Mouse (Mus musculus) C2C12 (cell line): ENCODE results near the gene Cdca4. TPM values are rescaled to one million over a fixed set of nuclear protein-coding genes. Genes with fewer than 3 reads are reported as not detected.

Experiments used
- H3K27me3 ChIP-seq: one replicate; pipeline ENCODE4 v1.6.1; 2011; ENCODE audit not compliant: control insufficient read depth, insufficient read depth, insufficient read length
- H3K36me3 ChIP-seq: one replicate; pipeline ENCODE4 v1.6.1; 2011; ENCODE audit not compliant: control insufficient read depth, insufficient read depth
- H3K4me3 ChIP-seq: one replicate; pipeline ENCODE4 v1.5.1; 2011; ENCODE audit warnings: mild to moderate bottlenecking, control low read depth; ENCODE audit not compliant: poor library complexity, insufficient read depth, severe bottlenecking
- H3K79me2 ChIP-seq: one replicate; pipeline ENCODE4 v1.6.1; 2011; ENCODE audit not compliant: control insufficient read depth, insufficient read depth
- H3K79me3 ChIP-seq: one replicate; pipeline ENCODE4 v1.6.1; 2011; ENCODE audit warnings: low read depth, control low read depth
- H3ac ChIP-seq: one replicate; pipeline ENCODE3; 2011; ENCODE audit warnings: low read depth; ENCODE audit not compliant: control insufficient read depth, insufficient read length
- CEBPB ChIP-seq: IDR thresholded peaks from one replicate; pipeline ENCODE4 v1.6.1; 2011; ENCODE audit warnings: low read depth, mild to moderate bottlenecking, control low read depth, moderate library complexity
- CTCF ChIP-seq: IDR thresholded peaks from one replicate; pipeline ENCODE4 v1.5.1; 2011; ENCODE audit not compliant: control insufficient read depth, insufficient read depth, insufficient read length
- FOSL1 ChIP-seq: IDR thresholded peaks from one replicate; pipeline ENCODE4 v1.8.0; 2011; ENCODE audit warnings: mild to moderate bottlenecking, low read length; ENCODE audit not compliant: poor library complexity, insufficient read depth, severe bottlenecking
- MAX ChIP-seq: IDR thresholded peaks from one replicate; pipeline ENCODE4 v1.6.1; 2011; ENCODE audit warnings: mild to moderate bottlenecking, control low read depth
- MYOD1 ChIP-seq: IDR thresholded peaks from one replicate; pipeline ENCODE4 v1.6.1; 2011; ENCODE audit warnings: low read depth; ENCODE audit not compliant: control insufficient read depth, insufficient read length
- MYOG ChIP-seq: IDR thresholded peaks from one replicate; pipeline ENCODE4 v1.6.1; 2011; ENCODE audit not compliant: control insufficient read depth, insufficient read length; ENCODE audit errors: extremely low read depth
- USF1 ChIP-seq: IDR thresholded peaks from one replicate; pipeline ENCODE4 v1.6.1; 2011; ENCODE audit warnings: low read depth, mild to moderate bottlenecking, control low read depth, moderate library complexity
- polyA plus RNA-seq: library from polyadenylated mRNA; unstranded; fragments of >200 nt; fragmentation: generic; extraction: Trizol; gene quantifications from one replicate; pipeline ENCODE4 v1.2.1, GENCODE M21; 2012; ENCODE audit warnings: missing spikeins

Cdca4 gene
- polyA plus RNA-seq, 1 experiment: 61.9 TPM

- H3K36me3 ChIP-seq: no peaks in the 10 kb centered on the region
- H3K4me3 ChIP-seq: peak within 1 kb of the TSS; percentile 34
- H3ac ChIP-seq: peak within 1 kb of the TSS; percentile 95
- TF ChIP-seq CTCF (no peak), MAX (peak; percentile 24)
- H3K27me3 ChIP-seq: no peaks in the 10 kb centered on the region
- no peaks in the 10 kb centered on the region for H3K79me3 ChIP-seq
- peaks cover 25% of the 10 kb centered on the region for H3K79me2 ChIP-seq
These were observed 27.1 kb downstream of the Cdca4 start, which contains the start of gene Ahnak2 for GRCm38 (mm10) chr12:112801864-112802846. Gene Ahnak2, minus strand, starts transcription at chr12:112802657.

- Histone ChIP-seq H3K79me3 (no peaks in the 10 kb centered on the region), H3K27me3 (no peaks in the 10 kb centered on the region), H3K4me3 (no peak overlapping the region)
These were observed 28.7 kb downstream of the Cdca4 start for GRCm38 (mm10) chr12:112800476-112800875.

DNA sequence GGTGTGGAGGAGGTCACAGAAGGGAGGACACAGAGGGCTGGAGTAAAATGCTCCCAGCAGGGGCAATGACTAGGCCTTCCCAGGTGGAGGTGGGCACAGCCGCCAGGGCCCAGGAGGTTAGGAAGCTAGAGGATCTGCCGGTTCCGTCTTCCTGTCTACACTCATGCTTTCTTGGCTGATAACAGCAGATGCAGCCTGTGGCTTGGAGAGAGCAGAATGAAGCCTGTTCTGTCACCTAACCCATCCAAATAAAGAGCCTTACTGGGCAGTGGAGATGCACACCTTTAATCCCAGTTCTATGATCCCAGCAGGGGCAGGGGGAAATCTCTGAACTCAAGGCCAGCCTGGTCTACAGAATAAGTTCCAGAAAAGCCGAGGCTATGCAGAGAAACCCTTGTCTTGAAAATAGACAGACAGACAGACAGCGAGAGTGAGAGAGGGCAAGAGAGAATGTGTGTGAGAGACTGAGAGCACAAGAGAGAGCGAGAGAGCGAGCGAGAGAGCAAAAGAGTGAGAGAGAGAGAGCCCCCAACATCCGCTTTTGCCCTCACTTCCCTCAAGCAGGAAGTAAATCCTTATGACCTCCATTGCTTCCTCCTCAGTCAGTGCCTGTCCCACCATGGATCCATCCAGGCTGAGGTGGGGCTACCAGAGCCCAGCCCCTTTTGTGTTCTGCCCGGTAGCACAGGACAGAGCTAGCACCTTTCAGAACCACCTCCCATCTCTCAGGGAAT lies 29.8 kb downstream of the Cdca4 start:
- no peaks in the 10 kb centered on the region for H3K27me3 ChIP-seq
- no peak overlapping the region for H3K4me3 ChIP-seq
- TF ChIP-seq FOSL1 (no peak), USF1 (no peak), MYOD1 (no peak), MYOG (no peak), CEBPB (no peak), MAX (no peak)
- no peak overlapping the region for H3ac ChIP-seq
- H3K79me3 ChIP-seq: peaks cover 2% of the 10 kb centered on the region
- peaks cover 34% of the 10 kb centered on the region for H3K79me2 ChIP-seq
- no peaks in the 10 kb centered on the region for H3K36me3 ChIP-seq

More at GRCm38 (mm10) chr12:112800476-112800875, 28.7 kb downstream of the Cdca4 start:
- H3K36me3 ChIP-seq: no peaks in the 10 kb centered on the region
- H3K79me2 ChIP-seq: peaks cover 25% of the 10 kb centered on the region
- TF ChIP-seq CEBPB (no peak), CTCF (peak; percentile 41)
- H3ac ChIP-seq: no peak overlapping the region

- Histone ChIP-seq H3ac (no peak overlapping the region), H3K36me3 (no peaks in the 10 kb centered on the region), H3K79me2 (peaks cover 40% of the 10 kb centered on the region), H3K27me3 (no peaks in the 10 kb centered on the region), H3K4me3 (no peak overlapping the region), H3K79me3 (peaks cover 6% of the 10 kb centered on the region)
- TF ChIP-seq MYOG: no peak
These were observed 30.5 kb downstream of the Cdca4 start for GRCm38 (mm10) chr12:112798716-112799115.

DNA sequence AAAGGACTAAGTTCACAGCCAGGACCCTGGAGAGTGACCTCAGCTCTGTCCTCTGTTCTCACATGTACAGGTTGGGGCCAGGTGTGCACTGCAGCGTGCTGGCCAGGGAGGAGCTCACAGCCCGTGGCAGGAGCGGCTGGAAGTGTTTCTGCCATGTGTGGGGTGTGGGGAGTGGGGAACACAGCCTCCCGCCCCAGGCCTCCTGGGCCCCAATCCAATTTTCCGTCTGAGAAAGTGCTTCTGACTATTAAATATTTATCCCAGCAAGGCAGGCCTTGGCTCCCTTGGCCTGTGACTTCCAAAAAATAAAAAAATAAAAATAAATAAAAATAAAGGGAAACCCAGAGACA lies 30.9 kb downstream of the Cdca4 start:
- H3K27me3 ChIP-seq: no peaks in the 10 kb centered on the region
- H3K36me3 ChIP-seq: no peaks in the 10 kb centered on the region
- H3ac ChIP-seq: peak overlapping the region; percentile 53
- H3K79me2 ChIP-seq: peaks cover 45% of the 10 kb centered on the region
- TF ChIP-seq MAX: no peak
- no peak for TF ChIP-seq MYOD1
- TF ChIP-seq MYOG: no peak
- TF ChIP-seq CEBPB: no peak
- no peak for TF ChIP-seq CTCF
- TF ChIP-seq FOSL1: no peak
- no peak for TF ChIP-seq USF1
- H3K79me3 ChIP-seq: peaks cover 10% of the 10 kb centered on the region
- H3K4me3 ChIP-seq: no peak overlapping the region

- no peaks in the 10 kb centered on the region for H3K27me3 ChIP-seq
- TF ChIP-seq CTCF: no peak
- TF ChIP-seq CEBPB: no peak
- TF ChIP-seq MYOG: no peak
- TF ChIP-seq MAX: peak; percentile 72
- TF ChIP-seq MYOD1: peak; percentile 94
- TF ChIP-seq FOSL1: peak; percentile 90
- no peak for TF ChIP-seq USF1
- no peak overlapping the region for H3K4me3 ChIP-seq
These were observed 31.4 kb downstream of the Cdca4 start for GRCm38 (mm10) chr12:112797672-112798331.

More at GRCm38 (mm10) chr12:112797672-112798331, 31.4 kb downstream of the Cdca4 start:
- H3ac ChIP-seq: peak overlapping the region; percentile 53
- peaks cover 50% of the 10 kb centered on the region for H3K79me2 ChIP-seq
- H3K36me3 ChIP-seq: no peaks in the 10 kb centered on the region
- H3K79me3 ChIP-seq: peaks cover 12% of the 10 kb centered on the region
